Mouse (Mus musculus): ENCODE results near the gene Cenpb.
"Not testable (repeated sequence)": the region's sequence is repeated elsewhere in the genome, so short reads cannot be mapped to it uniquely, and the experiment has no call there.

The Cenpb gene

DNA sequence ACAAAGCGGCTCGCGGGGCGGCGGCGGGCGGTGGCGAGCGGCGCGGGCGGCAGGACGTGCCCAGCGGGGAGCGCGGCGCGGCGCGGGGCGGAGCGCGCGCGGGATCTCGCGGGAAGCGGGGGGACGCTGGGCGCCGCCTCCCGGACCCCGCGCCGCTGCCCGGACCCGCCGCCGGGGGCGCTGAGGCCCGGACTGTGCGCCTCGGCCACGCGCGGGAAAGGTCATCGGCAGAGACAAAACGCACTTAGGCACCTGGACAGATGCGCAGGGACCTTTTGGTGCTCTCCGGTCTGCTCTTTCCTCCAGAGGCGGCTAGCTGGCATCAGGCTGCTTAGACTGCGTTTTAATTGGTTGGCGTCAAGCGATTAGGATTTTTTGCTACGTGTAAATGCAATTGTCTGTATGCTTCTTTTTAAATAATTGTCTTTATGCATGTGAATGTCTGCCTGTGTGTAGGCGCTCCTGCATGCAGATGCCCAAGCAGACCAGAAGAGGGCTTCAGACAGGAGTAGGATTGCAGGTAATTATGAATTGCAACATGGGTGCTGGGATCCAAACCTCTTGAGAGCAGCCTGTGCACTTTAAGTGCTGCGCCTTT, at the start of gene Cenpb:
Gene Cenpb (minus strand): TSS at position 78 of the 598 bp plus-strand sequence.
- peak; percentile 45 to 48 for DNase-seq

DNA sequence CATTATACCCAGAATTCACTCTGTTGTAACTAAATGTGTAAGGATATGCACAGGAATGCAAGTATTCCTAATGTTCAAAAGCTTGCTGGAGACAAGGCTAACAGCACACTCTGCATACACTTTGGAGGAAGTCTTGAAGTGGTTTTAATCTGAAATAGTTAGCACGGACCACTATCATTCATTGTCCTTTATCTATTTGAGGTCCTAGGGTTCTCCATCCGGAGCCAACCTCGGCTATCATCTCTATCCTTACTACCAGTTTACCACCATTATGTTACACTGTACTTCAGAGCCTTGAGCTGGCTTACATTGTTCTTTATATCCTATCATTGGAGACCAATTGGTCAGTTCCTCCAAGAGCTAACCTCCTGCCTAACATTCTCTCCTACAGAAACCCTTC, 47.4 kb upstream of the Cenpb start:
- no peak for DNase-seq

DNA sequence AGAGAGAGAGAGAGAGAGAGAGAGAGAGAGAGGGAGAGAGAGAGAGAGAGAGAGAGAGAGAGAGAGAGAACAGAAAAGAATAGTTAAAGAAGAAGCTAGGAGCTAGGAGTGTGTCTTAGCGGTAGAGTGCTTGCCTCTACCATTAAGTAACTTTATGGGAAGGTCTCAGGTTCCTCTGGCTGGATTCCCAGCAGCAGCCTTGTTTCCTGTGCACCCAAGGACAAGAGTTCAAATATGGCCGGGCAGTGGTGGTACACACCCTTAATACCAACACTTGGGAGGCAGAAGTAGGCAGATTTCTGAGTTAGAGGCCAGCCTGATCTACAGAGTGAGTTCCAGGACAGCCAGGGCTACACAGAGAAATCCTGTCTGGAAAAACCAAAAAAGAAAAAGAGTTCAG, 46.8 kb upstream of the Cenpb start:
- DNase-seq, result not testable (repeated sequence)

DNA sequence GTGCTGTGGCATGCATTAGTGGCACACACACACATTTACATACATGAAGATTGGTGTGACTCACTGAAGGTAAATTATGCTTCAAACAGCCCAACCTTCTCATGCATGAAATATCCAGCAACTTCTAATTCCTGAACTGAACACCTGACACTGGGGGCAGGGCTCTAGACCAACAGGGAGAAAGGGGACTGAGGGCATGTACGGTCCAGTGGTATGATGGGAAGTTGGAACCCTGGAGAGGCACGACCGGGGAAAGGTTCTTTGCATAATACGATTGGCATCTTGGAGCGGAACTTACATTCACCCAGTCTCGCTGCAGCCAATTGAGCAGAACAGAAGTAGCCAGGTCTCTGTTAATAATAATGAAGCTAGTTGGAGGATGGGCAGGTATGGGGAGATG, 45.3 kb upstream of the Cenpb start:
- DNase-seq, result no peak

DNA sequence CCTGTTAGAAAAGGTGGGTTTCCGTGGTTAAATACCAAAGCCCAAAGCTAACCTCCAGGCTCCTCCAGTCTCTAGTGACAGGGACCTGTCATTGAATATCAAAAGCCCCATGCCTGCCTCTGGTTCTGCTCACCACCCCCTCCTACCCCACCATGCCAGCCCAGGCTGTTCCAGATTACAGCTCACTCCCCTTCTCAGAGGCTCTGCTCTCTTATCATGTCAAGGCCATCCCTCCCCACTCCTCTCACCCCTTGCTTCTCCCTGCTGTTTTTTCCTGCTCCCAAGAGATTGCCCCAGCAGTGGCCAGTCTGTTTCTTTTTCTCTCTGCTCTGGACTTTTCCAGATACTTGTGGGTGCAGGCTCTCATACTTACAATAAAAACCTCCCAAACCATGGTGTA, 43.7 kb upstream of the Cenpb start:
- no peak for DNase-seq

DNA sequence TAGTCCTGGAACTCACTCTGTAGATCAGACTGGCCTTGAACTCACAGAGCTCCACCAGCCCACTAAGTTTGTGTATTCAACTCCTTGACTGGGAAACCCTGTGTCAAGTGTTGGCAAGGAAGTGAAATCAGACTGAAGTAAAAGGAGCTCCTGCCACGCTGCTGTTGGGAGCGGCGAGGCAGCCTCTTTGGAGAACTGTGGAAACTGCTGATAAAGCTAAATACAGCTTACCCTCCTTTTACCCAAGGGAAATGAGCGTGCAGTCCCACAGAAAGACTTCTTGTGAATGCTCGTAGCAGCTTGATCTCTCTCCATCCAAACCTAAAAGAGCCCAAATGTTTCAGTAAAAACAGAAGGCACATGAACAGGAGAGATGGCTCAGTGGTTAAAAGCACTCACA, 42.7 kb upstream of the Cenpb start:
- DNase-seq, result no peak

DNA sequence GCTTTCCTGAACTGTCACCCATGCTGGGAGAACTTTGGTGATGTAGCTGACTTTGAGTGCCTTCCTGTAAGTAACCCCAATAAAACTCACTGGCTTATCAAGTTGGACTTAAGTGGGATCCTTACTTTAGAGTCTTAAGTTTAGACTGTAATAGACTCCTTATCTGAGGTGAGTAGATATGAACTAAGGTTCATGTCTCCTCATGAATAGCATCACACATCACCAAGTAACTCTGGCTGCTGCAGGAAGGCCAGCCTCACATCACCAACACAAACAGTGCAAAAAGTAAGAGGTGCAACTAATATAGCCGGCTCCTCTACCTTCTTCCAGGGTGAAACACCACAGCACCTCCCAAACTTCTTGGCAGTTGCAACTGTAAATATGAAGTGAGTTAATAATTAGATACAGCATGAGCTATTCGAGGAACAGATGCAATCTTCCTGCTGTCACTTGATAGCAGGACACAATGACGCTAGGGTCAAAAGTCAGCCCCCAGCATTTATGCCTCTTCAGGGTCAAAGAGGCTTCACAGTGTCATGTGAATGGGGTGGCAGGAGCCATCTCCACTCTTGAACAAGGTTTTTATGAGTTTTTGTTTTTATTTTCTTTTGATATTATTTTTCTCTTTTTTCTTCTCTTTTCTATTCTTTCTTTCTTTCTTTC, 42.1 kb upstream of the Cenpb start:
- DNase-seq, result no peak

DNA sequence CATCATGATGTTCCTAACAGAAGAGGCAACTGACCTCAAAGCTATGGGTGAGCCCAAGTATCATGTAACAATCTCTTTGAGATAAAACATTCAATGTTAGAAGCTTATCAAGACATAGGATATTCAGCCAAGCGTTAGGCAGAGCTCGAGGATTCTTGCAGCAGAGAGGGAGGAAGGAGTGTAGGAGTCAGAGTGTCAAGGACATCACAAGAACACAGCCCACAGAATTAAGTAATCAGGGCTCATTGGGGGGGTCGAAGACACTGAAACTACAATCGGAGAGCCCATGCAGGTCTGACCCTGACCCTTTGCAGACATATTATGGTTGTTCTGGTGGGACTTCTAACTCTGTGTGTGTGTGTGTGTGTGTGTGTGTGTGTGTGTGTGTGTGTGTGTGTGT, 40.2 kb upstream of the Cenpb start:
- no peak for DNase-seq

DNA sequence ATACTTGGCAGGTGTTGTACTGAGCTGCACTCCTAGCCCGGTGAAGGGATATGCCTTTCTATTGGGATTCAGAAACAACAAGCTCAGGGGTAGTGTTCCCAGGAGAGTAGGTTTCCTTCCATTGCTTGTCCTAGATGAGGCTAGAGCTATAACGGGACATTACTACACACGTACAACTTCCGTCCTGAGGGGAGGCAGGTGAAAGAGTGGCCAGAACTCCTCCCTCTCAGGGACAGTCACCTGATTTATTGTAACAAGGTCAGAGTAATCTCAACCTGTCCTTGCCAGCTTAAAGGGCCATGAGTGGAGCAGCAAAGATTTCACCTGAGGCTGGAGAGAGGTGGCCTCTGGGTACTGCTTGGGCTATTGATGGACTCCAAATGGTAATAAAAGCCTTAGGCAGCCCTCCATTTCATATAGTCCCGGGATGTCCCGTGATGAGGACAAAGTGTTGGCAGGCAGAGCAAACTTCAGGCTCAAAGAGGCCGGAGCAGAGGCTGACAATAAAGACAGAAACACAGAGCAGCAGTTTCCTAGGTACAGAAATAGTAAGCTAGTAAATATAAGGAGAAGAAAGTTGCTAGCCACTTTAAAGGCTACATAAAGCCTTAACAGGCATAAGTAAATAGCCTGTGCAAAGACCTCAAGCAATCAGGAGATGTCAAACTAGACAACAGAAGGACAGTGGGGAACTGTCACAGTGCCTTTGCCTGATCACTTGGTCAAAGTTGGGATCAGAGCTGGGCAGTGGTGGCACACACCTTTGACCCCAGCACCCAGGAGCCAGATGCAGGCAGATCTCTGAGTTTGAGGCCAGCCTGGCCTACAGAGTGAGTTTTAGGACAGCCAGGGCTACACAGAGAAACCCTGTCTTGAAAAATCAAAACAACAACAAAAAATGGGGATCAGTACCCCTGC, 36.3 kb upstream of the Cenpb start:
- no peak for DNase-seq

DNA sequence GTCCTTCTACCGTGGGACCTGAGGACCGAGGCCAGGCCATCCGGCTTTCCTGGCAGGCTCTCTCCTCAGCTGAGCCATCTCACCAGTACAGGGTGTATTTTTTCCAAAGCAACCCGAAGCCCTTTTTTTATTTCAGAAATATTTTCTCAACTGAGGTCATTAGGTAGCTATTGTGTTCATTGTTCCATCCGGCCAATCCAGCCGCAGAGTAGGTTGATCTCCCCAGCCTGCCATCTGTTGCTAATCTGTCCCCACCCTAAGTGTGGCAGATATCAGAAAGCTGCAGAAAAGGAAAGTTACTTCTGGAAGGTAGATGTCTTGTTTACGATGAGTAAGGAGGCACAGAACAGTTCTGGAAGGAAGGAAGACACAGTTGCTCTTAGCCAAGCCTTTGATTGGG, 33.9 kb upstream of the Cenpb start:
- no peak for DNase-seq

DNA sequence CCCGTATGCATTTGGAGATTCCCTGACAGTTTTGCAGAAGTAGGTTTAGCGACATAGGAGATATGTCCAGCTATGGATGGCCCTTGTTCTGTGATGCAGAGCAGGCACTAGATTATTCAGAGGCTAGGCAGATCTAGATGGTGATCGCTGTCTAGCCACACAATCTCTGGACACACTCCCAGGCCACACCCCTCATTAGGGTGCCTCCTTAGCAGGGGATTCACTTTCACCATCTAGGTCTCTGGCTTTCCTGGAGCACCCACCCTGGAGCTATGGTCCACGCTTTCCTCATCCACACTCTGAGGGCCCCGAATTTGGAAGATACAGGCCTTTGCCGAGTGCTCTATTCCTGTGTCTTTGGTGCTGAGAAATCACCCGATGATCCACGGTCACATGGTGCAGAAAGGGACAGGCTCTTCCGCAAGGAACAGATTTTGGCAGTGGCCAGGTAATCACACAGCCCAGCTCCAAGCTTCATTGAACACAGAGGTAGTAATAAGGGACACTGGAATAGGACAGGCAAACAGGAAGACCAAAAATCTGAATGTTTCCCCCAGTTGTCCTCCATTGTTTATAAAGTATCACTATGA, 31.3 kb upstream of the Cenpb start:
- DNase-seq, result no peak

DNA sequence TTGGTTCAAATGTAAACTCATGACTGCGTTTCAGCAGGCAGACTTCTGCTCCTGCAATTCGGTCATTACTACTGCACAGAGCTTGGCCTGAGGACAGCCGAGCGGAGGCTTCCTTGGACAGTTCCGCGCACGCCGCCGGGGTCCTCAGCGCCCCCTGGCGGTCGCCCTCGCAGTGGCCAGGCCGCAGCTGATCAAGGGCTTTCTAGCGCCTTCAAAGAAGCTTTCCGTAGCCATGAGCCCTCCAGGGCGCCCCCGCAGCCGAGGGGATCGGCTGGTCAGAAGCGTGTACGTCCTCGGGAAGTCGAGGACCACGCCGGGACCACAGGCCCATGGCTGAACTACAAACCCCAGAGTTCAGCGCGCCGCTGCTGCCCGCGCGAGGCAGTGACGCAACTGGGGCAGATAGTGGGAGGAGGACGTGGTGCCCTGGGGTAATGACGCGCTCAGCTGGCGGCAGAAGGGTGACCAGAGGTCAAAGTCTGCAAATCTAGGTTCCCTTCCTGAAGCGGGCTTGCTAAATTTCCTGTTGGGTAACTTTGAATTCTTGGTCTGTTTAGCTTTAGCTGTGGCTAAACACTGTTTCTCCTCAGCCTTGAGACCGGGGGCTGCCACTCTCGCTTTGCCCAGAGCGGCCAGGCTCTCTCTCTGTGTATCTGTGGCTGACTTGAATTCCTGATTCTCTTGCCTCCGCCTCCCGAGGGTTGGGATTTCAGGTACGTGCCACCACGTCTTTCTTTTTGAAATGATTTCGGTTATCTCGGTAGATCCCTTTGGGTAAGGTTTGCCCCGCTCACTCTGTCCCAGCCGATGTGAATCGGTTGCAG, 30.3 kb upstream of the Cenpb start:
- peak; percentile 83 to 87 for DNase-seq

DNA sequence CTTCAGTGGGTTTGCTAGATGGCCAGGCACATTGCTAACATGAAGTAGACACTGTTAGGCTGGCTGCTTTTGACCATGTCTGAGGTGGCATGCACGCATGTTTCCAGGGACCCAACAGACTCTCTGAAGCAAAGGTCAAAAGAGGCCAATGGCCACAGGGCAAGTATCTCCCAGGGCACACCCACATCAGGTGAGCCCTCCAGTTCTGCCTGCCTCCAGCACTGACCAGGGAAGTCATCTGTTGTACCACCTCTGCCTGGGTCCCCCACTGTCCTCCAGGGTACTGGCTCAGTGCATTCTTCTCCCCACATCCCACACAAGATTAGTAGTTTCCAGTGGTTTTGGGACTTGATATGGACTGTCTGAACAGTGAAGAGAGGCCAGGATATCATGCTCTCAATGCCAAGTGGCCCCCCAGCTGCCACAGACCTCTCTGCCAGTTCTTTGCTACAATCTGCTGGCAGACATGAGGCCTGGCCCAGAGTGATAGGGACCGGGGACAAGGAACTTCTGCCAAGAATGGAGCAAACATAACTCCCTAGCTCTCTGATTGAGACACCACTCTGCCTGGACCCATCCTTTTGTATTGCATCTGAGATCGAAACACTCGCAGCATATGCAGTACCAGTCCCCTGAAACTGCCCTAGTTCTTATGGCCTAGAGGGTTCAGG, 29.4 kb upstream of the Cenpb start:
- no peak for DNase-seq

DNA sequence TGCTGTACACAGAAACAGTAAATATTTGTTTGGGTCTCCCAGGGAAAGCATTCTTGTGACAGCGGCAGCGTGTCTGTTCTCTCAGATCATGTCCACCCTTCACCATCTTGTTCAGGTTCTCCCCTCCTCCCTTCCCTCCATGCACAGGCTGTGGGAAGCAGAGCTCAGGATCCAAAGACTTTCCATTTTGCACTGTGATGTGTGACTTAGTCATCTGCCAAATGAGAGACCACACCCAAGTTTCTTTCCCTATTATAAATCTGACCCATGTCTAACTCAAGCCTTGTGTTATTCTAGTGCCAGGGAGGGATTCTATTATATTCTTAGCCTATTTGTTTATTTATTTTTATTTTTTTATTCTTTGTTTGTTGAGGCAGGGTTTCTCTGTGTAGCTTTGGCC, 28.5 kb upstream of the Cenpb start:
- DNase-seq, result no peak

DNA sequence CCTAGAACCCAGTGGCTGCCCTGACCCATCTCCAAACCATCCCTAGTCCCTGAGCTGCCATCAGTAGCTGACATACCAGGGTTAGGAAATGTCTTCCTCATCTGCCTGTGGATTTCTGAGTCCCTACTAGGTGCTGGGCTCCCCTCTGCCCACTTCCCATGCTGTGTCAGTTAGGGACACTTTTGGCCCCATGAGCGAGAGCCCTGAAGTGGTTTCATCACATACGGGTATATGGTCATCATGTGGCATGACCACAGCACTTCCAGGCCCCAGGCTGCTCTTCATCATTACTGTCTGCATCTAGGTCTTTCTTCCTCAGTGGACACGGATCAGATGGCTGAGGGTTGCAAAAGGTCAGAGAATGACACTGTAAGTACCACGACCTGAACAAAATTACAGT, 26.9 kb upstream of the Cenpb start, which contains the start of gene Ap5s1:
Gene Ap5s1 (plus strand): TSS at position 301 of the 400 bp plus-strand sequence.
- no peak for DNase-seq

DNA sequence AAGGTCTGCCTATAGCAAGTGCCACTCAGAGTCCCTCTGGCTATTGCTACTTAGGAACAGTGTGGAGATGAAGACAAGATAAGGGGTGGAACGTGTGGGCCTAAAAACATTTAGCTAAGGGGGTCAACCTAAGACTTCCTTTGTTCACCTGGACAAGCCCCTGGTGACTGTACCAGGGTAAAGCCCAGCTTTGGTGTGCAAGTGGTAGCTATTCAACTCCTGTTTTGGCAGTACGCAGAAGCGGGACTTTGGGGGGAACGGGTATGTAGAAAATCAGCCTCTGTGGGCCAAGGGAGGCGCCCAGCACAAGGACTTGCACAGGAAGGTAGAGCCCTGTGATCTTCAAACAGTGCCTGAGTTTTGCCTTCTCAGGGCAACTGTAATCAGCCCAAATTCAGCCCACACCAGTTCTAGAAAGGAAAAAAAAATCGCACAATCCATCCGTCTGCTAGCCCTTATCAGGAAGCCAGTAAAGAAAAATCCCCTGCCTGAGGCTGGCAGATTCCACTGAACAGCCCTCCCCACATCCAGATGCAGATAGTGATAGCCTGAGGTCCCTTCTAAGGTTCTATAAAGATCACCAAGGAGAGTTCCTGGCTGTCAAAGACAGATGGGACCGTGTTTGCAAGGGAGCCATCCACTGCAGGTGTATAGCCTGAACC, 25.8 kb upstream of the Cenpb start:
- no peak for DNase-seq

DNA sequence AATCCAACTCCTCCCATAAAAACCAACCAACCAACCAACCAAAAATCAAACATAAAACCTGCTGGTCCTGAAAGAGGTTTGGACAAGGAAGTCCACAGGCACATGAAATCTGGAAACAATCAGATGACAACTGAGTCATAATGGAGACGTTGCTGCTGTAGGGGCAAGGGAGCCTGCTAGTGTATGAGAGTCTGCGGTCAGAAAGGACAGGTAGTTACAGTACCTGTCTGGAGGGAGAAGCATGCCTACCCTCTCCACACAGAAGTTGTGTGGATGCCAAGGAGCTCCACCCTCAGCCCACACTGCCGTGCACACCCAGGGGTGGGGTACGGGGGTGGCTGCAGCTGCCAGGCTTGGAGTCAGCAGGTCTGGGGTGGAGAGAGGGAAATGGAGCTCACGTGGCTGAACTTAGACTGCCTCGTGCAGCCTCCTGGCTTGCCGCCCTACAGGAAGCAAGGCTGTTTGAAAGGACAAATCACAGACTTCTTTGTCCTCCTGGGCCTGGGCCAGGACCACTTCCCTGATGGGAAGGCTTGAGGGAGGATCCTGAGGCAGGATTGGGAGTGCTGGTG, 24.6 kb upstream of the Cenpb start:
- peak; percentile 50 to 55 for DNase-seq

DNA sequence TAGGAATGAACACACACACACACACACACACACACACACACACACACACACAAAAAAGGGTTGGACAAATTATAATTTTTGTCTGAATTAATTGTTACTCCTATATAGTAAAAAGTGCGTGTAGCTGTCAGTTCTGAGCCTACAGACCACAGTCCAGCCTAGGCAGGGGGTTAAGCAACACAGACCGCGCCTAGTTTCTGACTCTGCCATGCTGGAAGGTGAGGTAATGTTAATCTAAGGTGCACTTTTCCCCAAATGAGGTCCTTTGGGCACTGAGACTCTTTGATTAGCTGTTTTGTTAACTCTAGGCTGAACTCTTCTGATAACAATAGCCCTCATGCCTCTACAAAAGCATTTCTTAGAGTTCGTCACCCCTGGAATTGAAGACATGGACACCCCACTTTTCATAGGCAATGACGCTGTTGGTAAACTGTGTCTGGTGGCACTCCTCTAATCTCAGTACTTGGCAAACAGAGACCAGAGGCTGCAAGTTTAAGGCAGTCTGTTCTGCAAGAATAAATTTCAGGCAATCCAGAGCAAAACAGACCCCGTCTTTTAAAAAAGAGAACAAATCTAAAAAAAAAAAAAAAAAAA, 24.0 kb upstream of the Cenpb start:
- DNase-seq, result no peak

DNA sequence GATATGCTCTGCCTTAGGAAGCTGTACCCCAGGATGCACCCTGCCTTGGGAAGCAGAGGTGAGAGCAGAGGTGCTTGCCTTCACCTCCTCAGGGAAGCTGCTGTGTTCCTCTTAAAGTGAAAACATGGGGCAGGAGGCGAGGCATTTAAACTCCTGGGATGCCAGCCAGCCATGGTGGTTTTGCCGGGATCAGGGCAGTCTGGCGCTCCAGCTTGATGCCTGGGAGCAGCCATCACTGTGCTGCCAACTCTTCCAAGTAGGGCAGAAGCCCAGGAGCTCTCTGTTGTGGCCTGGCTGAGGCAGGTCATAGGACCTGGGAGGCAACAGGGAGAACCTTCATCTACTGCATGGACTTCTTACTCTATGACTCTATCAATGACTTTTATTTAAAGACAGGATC, 21.4 kb upstream of the Cenpb start:
- no peak for DNase-seq

DNA sequence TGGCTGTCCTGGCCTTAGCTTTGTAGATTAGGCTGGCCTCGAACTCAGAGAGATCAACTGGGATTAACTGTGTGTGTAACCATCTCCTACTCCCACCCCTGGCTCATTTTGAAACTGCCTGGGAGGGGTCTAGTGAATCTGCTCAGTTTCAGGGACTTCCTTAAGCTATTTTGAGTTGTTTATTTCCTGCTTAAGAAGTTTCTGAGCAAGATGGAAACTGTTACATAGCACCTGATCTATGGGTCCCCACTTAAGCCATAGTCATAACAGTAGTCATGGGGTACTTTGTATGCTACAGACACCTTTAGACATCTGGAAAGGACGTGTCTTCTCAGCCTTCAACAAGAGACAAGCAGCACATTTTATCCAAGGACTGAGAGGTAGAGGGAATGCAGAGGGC, 20.8 kb upstream of the Cenpb start:
- no peak for DNase-seq
